Mouse (Mus musculus) regulatory T cell (primary cell): ENCODE data around the gene Il1rap.

Experiments
- in situ Hi-C: fragments of 300-600 bp; cut with MboI, MseI; formaldehyde crosslinking; loops from one replicate; pipeline ENCODE4 v1.15.1; 2025; ENCODE audit warnings: high pct_unique_total_duplicates

The Il1rap gene

GRCm38 (mm10) chr16:26612499-26613220 lies 31.2 kb downstream of the Il1rap start:
- in situ Hi-C loops: no loop called here

DNA sequence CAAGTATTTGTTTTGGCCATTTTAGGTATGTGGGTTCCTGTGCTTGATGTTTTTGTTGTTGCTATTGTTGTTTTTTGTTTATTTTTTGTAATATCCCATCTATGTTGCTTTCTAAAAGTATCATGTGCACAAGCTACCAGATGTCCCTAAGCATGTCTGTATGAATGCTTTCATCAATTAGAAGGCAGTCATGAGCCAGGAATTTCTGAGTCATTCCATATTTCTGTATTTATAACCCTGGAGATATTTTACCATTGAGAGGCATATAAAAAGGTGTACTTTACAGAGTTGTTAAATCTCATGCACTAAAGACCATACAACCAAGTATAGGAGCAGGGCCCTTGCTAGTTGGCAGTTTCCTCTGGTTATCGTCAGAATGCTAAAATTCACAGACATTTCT lies 41.6 kb downstream of the Il1rap start:
- in situ Hi-C loops: no loop called here

DNA sequence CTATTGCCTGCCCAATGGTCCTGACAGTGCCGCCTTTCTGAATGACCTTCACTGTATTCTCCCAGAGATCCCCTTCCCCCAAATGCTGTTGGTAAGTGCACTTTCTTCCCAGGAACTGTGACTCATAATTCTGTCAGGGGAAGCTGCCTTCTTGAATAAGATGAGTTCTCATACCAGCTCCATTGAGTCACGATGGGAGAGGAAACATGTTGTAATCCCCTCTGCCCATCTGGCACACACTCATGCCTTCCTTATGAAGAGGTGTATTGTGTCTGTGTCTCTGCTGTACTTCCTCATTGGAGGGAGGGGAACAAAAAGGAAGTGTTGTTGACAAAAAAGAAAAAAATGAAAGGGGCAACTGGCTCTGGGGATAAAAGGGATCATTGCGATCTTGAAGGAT lies 44.6 kb downstream of the Il1rap start:
- in situ Hi-C loops: no loop called here

DNA sequence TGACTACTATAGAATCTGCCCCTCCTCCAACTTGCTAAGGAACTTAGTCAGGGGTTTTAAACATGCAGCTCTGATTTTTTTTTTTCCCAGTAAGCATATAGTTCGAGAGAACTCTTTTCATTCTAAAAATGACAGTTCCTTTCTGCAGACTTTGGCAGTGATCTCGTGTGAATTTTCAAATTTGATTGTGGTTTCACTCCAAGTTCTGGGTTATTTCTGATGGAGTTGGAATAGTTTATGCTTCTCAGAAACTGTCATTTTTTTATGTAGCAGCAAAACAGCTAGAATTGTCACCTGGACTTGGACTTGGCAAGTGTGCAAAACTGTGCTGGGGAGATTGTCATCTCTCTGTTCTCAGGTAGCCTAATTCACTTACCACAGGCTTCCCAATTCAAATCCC lies 53.3 kb downstream of the Il1rap start:
- in situ Hi-C loops: no loop called here

DNA sequence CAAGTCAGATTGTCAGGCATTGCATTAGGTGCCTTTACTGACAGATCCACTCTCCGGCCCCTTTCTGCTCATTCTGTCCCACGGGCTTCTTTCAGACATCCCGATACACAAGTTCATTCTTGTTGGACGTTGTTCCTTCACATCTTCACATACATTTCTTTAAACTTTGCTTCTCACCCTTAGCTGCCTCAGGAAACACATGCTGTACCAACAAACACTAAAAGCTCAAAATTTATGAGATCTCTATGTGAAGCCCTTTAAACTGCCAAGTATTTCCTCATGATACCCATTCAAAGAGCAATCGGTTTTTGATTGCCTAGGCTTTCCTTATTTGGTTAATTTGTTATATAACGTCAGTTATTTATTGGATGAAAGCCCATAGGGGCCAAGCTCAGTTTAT lies 61.6 kb downstream of the Il1rap start:
- in situ Hi-C loops: no loop called here

GRCm38 (mm10) chr16:26646066-26646465 lies 64.6 kb downstream of the Il1rap start:
- in situ Hi-C loops: no loop called here

- in situ Hi-C loops: no loop called here
These were observed 65.5 kb downstream of the Il1rap start for GRCm38 (mm10) chr16:26647036-26647435.

- in situ Hi-C loops: no loop called here
These were observed 81.4 kb downstream of the Il1rap start for GRCm38 (mm10) chr16:26662722-26663436.

GRCm38 (mm10) chr16:26666401-26666800 lies 84.9 kb downstream of the Il1rap start:
- in situ Hi-C loops: no loop called here

DNA sequence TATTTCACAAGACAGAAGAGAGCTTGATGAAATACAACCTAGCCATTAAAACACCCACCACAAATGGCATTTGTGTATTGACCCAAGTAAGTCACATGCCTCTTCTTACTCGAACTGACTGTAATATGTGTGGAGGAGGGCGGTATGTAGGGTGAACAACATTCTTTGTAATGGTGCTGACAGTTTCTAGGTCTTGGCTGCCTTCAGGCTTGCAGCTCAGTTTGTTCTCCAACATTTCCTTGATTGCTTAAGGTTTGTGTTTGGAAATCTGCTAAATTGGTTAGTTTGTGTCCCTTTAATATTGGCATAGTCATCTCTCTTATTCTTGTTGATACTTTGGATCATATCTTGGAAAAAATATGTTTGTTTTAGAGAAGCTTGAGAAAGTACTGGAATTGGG lies 87.6 kb downstream of the Il1rap start:
- in situ Hi-C loops: no loop called here

GRCm38 (mm10) chr16:26680381-26680780 lies 98.9 kb downstream of the Il1rap start:
- in situ Hi-C loops: no loop called here

DNA sequence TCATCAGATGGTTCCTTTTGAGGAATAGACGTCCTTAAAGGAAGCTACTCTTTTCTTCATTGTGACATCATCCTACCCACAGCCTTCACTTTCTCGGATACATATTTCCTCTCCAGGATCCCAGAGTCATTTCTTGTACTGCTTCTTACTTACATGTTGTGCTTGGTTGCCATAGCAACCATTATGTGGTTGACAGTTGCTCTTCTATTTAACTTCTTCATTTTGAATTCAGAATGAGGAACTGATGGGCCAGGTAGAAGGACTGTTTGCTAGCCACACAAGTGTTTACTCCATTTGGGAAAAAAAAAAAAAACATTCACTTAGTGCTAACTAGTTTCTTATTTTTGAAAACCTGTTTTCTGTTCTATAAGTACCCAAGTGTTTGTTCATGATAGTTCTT lies 108.3 kb downstream of the Il1rap start:
- in situ Hi-C loops: no loop called here

GRCm38 (mm10) chr16:26691294-26691693 lies 109.8 kb downstream of the Il1rap start:
- in situ Hi-C loops: no loop called here

DNA sequence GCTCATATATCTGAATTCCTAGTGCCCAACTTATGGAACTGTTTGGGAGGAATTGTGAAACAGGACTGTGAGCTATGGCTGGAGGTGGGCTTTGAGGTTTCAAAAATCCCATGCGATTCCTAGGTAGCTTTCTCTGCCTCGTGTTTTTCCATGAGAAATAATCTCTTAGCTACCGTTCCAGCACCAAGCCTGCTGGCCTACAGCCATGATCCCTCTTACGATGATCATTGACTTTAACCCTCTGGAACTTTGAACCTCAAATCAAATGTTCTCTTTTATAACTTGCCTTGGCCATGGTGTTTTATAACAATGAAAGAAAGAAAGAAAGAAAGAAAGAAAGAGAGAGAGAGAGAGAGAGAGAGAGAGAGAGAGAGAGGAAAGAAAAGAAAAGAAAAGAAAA lies 116.6 kb downstream of the Il1rap start:
- in situ Hi-C loops: no loop called here

- in situ Hi-C loops: no loop called here
These were observed 119.1 kb downstream of the Il1rap start for GRCm38 (mm10) chr16:26700440-26701103.

DNA sequence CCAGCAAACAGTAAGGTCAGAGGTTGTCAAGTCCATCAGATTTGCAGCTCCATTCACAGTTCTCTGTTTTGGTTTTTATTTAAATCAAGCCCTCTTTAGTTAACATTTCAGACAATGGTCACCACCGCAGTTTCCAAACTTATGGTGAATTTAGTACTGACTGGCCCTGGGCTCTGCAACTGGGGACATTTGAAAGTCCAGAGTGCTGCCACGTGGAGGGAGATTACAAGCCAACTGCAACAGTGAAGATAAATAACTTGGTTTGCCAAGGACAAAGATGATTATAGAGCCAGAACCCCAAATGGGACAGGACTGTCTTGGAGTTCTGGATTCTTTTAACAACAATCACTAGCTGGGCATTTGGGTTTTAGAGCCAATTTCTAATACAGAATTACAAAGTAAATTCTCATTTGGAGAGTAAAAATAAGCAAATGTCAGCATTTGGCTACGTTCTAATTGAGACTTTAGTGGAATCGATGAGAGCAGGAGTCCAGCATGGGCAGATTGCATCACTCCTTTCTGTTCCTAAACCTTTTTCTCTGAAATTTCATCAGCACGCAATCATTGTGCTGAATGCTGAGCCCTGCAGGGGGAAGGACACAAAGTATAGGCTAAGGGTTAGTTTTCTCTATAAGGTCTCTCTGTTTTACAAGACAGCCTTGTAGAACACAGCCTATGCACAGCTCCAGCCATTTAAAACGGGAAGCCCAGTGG lies 124.3 kb downstream of the Il1rap start:
- in situ Hi-C loops: no loop called here

- in situ Hi-C loops: no loop called here
These were observed 125.0 kb downstream of the Il1rap start for GRCm38 (mm10) chr16:26706503-26706902.

GRCm38 (mm10) chr16:26710922-26711321 lies 129.4 kb downstream of the Il1rap start:
- in situ Hi-C loops: no loop called here

DNA sequence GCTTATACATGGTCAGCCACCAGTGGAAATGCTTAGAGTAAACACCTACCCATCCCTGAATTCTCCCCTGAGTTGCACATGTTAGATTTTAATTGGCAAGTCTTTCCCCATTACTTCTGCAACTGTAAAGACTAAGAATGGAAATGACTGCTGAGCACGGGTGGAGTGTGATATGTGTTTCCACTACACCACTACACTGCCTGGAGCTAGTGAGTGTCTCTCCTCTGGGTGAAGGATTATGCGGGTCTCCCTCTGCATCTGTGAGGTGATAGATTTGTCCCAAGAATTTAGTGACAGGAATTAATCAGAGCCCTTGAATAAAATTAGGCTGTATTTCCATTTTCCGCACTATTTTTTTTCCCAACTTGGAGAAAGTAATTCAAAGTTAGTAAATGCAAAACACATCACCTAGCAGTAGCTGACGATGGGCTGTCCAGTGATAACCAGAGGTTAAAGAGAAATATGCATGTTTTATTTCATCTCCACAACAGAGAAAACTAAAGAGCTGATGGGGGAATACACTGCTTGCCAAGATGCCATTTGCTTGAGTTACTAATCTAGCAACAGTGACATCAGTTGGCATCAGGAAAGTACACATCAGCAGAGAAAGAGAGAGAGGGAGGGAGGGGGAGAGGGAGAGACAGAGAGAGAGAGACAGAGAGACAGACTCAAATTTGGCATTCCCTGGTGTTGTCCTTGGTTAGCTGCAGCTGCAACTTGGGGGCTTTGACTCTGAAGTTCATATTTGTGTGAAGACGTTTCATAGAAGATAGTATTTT lies 132.2 kb downstream of the Il1rap start:
- in situ Hi-C loops: no loop called here

DNA sequence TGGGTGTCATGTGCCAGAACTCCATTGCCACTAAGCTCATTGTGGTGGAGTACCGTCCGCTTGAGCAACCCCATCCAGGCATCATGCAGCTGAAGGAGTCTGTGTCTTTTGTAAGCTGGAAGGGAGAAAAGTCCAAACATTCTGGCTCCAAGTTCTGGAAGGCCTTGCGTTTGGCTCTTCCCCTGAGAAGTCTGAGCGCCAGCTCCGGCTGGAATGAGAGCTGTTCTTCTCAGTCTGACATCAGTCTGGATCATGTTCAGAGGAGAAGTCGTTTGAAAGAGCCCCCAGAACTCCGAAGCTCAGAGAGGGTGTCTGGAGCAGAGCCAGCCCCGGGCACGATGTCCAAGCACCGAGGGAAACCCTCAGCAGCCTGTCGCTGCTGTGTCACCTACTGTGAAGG lies 141.0 kb downstream of the Il1rap start:
- in situ Hi-C loops: no loop called here
